Mouse (Mus musculus) brain, embryonic 14.5 days (tissue): Measurements from ENCODE around the gene Mxra7.

Experiments used
- CTCF ChIP-seq: fragments of 200-500 bp; IDR thresholded peaks from 2 replicates; pipeline ENCODE4 v1.5.1; 2012; ENCODE audit warnings: inconsistent platforms, mild to moderate bottlenecking, moderate library complexity, borderline replicate concordance; ENCODE audit not compliant: insufficient read depth, insufficient read length; ENCODE audit errors: extremely low read depth
- POLR2A ChIP-seq: fragments of 200-500 bp; IDR thresholded peaks from 2 replicates; pipeline ENCODE4 v1.6.1; 2012; ENCODE audit warnings: mild to moderate bottlenecking, inconsistent platforms, borderline replicate concordance; ENCODE audit not compliant: poor library complexity, insufficient read depth, insufficient read length, severe bottlenecking; ENCODE audit errors: extremely low read depth

GRCm38 (mm10) chr11:116814076-116814883, 13.6 kb downstream of the Mxra7 start:
- no peak for TF ChIP-seq CTCF
- TF ChIP-seq POLR2A = no peak
